Comparison of ENCODE assay signal across 9 mouse cellular contexts in genomic region chr5:131749211-131749610, GRCm38 (mm10).
DNase-seq lines count a peak whose midpoint lies in the region; ATAC-seq and TF ChIP-seq lines count a peak whose summit lies in the region.
"Had no signal": no experiment of that assay in that cellular context is flagged by ENCODE, and none has a peak within 500 bp of the region (broad histone marks: within the 10 kb centered on the region; RNA-seq: fewer than 3 reads in every experiment).

No protein-coding gene starts in this region.

- WGBS in forebrain, embryonic 15.5 days: 17% methylated on average over 6 of the region's 6 CpGs
- WGBS in forebrain, embryonic 10.5 days: 82% methylated on average over 6 of the region's 6 CpGs
- 46% methylated on average over 6 of the region's 6 CpGs for WGBS in kidney, embryonic 14.5 days
- WGBS in hindbrain, postnatal 0 days: 36% methylated on average over 6 of the region's 6 CpGs

- no peak for TF ChIP-seq CTCF in hindbrain, postnatal 0 days (IDR thresholded peaks at IDR 0.05; ENCODE audit: low read depth)

- H3K9ac ChIP-seq in forebrain, embryonic 15.5 days (replicated peaks): no peak overlapping the region
- no peak overlapping the region for H3K9ac ChIP-seq in kidney, embryonic 14.5 days (ENCODE audit: low read depth, low read length)
- H3K9ac ChIP-seq in hindbrain, postnatal 0 days (replicated peaks; ENCODE audit: low read length): no peak overlapping the region
- H3K9ac ChIP-seq: liver, embryonic 13.5 days had no signal

- H3K4me3 ChIP-seq in forebrain, embryonic 15.5 days: no peak overlapping the region
- H3K4me3 ChIP-seq in forebrain, embryonic 10.5 days: no peak overlapping the region
- H3K4me3 ChIP-seq in kidney, embryonic 14.5 days (ENCODE audit: low read length): no peak overlapping the region
- no peak overlapping the region for H3K4me3 ChIP-seq in hindbrain, postnatal 0 days (ENCODE audit: low read length)
- H3K4me3 ChIP-seq: liver, embryonic 13.5 days had no signal

- H3K4me1 ChIP-seq in forebrain, embryonic 15.5 days: peaks cover 14% of the 10 kb centered on the region
- H3K4me1 ChIP-seq in forebrain, embryonic 10.5 days: peaks cover 9% of the 10 kb centered on the region
- 0 out of 2 replicates have a peak, but pooled peaks cover 8% of the 10 kb centered on the region for H3K4me1 ChIP-seq in kidney, embryonic 14.5 days (ENCODE audit: control insufficient read depth, insufficient read depth, low read length)
- no peaks in the 10 kb centered on the region for H3K4me1 ChIP-seq in hindbrain, postnatal 0 days (ENCODE audit: insufficient read depth, low read length)

- ATAC-seq in forebrain, embryonic 15.5 days (replicated peaks): no peak
- ATAC-seq in kidney, embryonic 14.5 days (ENCODE audit: low FRiP score, low TSS enrichment): no peak
- no peak for ATAC-seq in hindbrain, postnatal 0 days

- no peak for DNase-seq in forebrain, embryonic 10.5 days (ENCODE audit: extremely low spot score, low spot score)
- DNase-seq in kidney, postnatal 10 days: peak; percentile 29
- DNase-seq in NIH3T3 (ENCODE audit: low read depth): peak; percentile 11
- DNase-seq in hindbrain, postnatal 0 days (ENCODE audit: low spot score): peak; percentile 34
- DNase-seq in cerebellum, adult 11 months: no peak
- DNase-seq in cerebellum, postnatal 10 days: no peak
- DNase-seq: liver, embryonic 13.5 days had no signal

- peak overlapping the region; percentile 55 for H3K27ac ChIP-seq in forebrain, embryonic 15.5 days (replicated peaks)
- H3K27ac ChIP-seq in forebrain, embryonic 10.5 days: no peak overlapping the region
- H3K27ac ChIP-seq in kidney, embryonic 14.5 days (ENCODE audit: low read depth, low read length): no peak overlapping the region
- no peak overlapping the region for H3K27ac ChIP-seq in hindbrain, postnatal 0 days
- H3K27ac ChIP-seq: liver, embryonic 13.5 days had no signal

- H3K36me3 ChIP-seq in forebrain, embryonic 15.5 days: no peaks in the 10 kb centered on the region
- no peaks in the 10 kb centered on the region for H3K36me3 ChIP-seq in forebrain, embryonic 10.5 days (replicated peaks)
- H3K36me3 ChIP-seq in kidney, embryonic 14.5 days (ENCODE audit: control insufficient read depth, insufficient read depth, low read length): no peaks in the 10 kb centered on the region
- H3K36me3 ChIP-seq in hindbrain, postnatal 0 days (ENCODE audit: insufficient read depth, low read length): no peaks in the 10 kb centered on the region
- H3K36me3 ChIP-seq: liver, embryonic 13.5 days had no signal

- no peaks in the 10 kb centered on the region for H3K9me3 ChIP-seq in forebrain, embryonic 15.5 days
- H3K9me3 ChIP-seq in forebrain, embryonic 10.5 days: no peaks in the 10 kb centered on the region
- no peaks in the 10 kb centered on the region; the same call in 1 of the 2 replicates for H3K9me3 ChIP-seq in kidney, embryonic 14.5 days (ENCODE audit: control insufficient read depth, low read length)
- no peaks in the 10 kb centered on the region for H3K9me3 ChIP-seq in hindbrain, postnatal 0 days (ENCODE audit: low read length)
- H3K9me3 ChIP-seq: liver, embryonic 13.5 days had no signal

- H3K4me2 ChIP-seq in forebrain, embryonic 15.5 days (replicated peaks): no peak overlapping the region
- H3K4me2 ChIP-seq in kidney, embryonic 14.5 days (replicated peaks; ENCODE audit: low read depth, low read length): no peak overlapping the region
- H3K4me2 ChIP-seq in hindbrain, postnatal 0 days (ENCODE audit: low read depth, low read length): no peak overlapping the region
- H3K4me2 ChIP-seq: liver, embryonic 13.5 days had no signal

- no peaks in the 10 kb centered on the region for H3K27me3 ChIP-seq in forebrain, embryonic 15.5 days
- no peaks in the 10 kb centered on the region for H3K27me3 ChIP-seq in forebrain, embryonic 10.5 days (ENCODE audit: poor library complexity, severe bottlenecking)
- H3K27me3 ChIP-seq in kidney, embryonic 14.5 days (ENCODE audit: control insufficient read depth, insufficient read depth, low read length): no peaks in the 10 kb centered on the region
- no peaks in the 10 kb centered on the region for H3K27me3 ChIP-seq in hindbrain, postnatal 0 days (ENCODE audit: insufficient read depth, low read length)
- H3K27me3 ChIP-seq: liver, embryonic 13.5 days had no signal

Comparison
In these comparisons a context has a peak if more than half of its experiments do, and no peak if none do; other contexts are left out.
1. DNase-seq: peak in kidney, postnatal 10 days (single experiment), NIH3T3 (single experiment) and hindbrain, postnatal 0 days (single experiment); none in forebrain, embryonic 10.5 days (single experiment), cerebellum, adult 11 months (single experiment) and cerebellum, postnatal 10 days (0 of 2).